Mouse (Mus musculus) layer of hippocampus, postnatal 10 days (tissue): ENCODE data around the gene Olfr535. TPM values are rescaled to one million over a fixed set of nuclear protein-coding genes. Genes with fewer than 3 reads are reported as not detected.
"Not testable (repeated sequence)": the region's sequence is repeated elsewhere in the genome, so short reads cannot be mapped to it uniquely, and the experiment has no call there.

ENCODE experiments used
- DNase-seq, 2 experiments: peaks; one replicate each; pipeline ENCODE4 v3.0.0; 2021; ENCODE audit warnings: low spot score in 2 of 2
- long read RNA-seq: library from polyadenylated mRNA; stranded (forward); transcript quantifications from one replicate; pipeline ENCODE4 v2.0.0, GENCODE M21; 2023
- total RNA-seq, 2 experiments: library from RNA; stranded (reverse); gene quantifications; 2 replicates each; pipeline ENCODE4 v1.2.3; 2021

The Olfr535 gene
- total RNA-seq = not detected
- long read RNA-seq = 0 reads

DNA sequence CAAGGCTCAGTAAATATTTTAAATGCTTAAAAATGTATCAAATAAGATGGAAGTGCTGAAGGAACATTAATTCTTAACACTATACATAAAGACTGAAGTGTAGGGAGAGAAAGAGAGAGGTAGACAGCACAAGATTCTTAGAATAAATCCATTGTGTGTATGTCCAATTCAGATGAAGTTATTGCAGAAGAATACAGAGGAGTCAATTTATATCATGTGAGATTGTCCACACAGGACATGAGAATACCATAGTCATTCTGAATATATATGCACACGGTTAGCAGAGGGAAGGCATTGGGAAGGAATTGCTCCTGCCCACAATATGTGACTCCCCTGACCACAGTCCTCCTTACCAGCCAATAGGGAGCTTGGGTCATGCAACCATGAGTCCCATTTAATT lies at the start of gene Olfr535:
Olfr535 (plus strand) TSS at position 301 of the 400 bp plus-strand sequence.
- no peak for DNase-seq

DNA sequence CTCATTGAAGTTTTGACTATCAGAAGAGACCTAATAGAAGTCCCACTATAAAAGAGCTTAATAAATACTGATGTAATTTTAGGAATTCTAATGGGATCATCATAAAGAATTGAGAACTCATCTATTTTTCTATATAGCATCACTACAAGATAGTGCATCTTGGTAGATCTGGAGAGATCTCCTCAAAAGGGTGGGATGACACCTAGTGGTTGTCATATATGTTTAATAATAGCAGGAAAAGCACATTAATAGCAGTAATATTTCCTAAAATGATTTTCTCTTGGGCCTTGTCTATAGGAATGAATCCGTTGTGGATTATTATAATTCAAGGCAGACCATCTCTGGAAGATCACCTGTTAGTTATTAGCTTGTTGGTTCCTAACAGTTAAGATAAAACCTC lies 40.9 kb upstream of the Olfr535 start:
- DNase-seq = no peak

DNA sequence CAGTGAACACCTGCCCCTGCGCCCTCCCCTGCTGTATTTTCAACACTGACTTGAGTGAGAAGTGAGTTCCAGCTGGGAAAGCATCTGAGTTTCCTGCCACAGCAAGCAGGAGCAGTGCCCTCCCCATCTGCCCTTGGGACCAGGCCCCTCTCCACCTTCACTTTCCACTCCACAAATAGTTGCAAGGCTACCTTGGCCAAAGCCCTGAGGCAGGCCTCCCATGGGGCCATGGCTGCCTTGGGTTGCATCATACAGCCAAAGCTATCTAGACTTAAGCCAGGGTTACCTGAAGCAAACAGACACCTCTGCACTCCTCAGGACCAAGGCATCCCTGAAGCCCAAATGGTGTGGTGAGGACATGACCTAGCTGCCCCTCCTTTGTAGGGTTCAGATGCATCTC lies 20.9 kb upstream of the Olfr535 start, which contains the start of gene Olfr533:
Olfr533 (plus strand) TSS at position 301 of the 400 bp plus-strand sequence.
- DNase-seq = not testable (repeated sequence)

DNA sequence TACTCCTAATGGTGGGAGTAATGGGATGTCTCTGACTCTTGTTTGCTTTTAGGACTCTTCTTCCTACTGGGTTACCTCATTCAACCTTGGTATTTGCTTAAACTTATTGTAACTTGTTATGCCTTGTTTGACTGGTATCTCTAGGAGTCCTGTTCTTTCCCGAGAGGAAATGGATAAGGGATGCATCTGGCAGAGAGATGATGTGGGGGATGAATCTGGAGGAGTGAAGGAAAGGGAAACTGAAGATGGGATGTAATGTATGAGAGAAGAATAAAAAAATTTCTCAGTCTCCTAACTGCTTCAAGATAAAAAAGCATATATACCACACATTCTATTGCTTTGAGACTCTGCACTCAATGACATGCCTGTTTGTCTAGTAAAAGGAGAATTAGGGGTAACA lies 6.1 kb upstream of the Olfr535 start:
- no peak for DNase-seq

DNA sequence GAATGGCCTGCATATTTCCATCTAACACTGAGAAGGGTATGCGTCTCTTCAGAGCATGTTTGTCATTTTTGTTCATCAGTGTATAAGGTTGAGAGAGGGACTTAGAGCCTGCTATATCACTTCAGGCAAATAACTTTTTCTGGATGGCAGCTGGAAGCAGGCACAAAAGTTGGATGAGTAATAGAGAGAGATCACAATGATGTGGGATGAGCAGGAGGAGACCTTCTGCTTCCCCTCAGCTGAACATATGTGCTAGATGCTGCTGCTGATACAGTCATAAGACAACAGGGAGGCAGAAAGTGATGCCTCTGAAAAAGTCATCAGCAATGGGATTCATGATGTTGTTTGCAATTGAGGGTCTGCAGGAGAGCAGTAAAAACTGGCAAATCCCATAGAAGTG lies 5.3 kb upstream of the Olfr535 start:
- peak; percentile 13 to 24 for DNase-seq

DNA sequence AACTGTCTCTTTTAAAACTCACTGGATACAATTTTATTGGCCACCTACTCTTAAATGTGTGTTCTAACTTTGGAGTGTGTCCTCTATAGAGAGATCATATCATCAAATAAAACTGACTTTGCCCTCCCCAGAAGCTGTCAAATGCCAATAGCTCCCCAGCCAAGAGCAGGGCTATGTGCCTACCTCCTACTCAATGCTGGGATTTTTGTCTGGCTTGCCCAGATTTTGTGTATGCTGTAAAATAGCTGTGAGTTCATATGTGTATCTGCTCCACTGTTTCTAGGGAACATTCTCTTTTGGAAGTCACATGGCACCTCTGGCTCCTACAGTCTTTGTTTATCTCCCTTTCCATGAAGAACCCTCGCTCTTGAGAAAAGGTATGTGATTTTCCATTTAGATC lies 5.0 kb downstream of the Olfr535 start:
- DNase-seq = no peak

DNA sequence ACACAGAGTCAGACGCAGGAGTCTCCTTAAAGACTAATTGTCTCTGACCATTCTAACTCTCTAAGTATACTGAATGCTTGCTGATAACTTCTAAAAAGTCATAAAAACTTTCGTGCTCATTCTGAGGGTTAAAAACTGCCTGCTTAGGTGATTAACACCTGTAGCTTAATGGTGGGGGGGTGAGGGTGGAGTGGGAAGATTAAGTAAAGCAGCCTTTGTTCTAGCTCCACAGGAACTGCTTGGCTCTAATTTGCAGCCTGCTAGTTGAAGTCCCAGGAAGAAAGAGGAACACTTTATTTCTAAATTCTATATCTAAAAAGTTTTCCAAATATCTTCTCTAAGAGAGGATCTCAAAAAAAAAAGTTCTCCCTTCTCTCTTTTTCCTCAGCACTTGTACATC lies 10.2 kb downstream of the Olfr535 start:
- no peak for DNase-seq

DNA sequence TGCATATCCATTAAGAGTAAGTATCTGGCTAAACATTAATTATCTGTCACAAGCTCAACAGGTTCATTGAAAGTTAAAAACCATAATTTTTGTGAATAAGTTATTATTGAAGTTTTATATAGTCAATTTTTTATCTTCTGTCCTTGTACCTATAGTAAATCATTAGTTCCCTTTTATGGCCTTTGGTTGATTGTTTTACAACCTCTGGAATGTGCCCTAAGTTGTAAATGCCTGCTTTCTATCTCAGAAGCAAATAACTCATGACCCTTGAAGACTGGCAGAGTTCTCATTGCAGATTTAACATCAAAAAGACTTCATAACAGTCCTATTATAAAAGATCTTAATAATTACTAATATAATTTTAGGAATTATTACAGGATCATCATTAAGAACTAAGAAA lies 10.7 kb downstream of the Olfr535 start:
- DNase-seq = no peak

DNA sequence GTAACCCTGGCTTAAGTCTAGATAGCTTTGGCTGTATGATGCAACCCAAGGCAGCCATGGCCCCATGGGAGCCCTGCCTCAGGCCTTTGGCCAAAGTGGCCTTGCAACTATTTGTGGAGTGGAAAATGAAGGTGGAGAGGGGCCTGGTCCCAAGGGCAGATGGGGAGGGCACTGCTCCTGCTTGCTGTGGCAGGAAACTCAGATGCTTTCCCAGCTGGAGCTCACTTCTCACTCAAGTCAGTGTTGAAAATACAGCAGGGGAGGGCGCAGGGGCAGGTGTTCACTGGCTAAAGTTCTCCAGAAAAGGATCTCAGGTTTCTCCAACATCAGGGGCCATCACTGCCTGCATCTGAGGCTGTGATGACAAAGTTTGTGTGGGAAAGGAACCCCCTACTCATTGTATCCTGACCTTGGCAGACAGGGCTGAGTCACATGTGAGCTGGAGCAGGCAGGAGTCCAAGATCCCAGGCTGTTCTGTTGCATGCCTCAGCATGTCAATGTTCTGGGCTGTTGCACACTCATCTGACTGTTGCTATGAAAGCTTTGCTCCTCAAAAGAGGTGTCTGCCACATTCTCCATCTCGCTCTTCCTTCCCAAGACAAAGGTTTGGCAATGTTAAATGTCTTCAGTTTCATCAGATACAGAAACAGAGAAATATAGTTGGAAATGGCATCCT lies 23.5 kb downstream of the Olfr535 start, which contains the start of gene Olfr536:
Olfr536 (minus strand) TSS at position 51 of the 676 bp plus-strand sequence.
- peak; percentile 38 to 41 for DNase-seq

DNA sequence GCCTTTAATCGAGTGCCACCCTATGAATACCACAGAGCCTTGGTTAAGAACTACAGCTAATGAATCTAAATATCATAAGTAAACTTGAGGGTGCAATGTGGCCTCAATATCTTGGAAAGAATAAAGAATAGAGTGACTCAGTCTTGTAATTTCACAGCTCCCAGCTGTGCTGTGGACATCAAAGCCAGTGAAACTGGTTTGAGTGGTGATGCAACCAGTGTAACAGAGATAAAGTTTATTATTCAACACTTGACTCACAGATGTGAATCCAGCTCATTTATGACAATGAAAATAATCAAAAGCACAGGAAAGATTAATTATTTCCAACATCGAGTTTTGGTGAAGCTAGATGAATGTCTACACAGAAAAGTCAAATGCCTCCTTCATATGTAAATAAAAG lies 55.7 kb downstream of the Olfr535 start:
- no peak for DNase-seq

Other genes with a start within 250 kb of the Olfr535 start
- gene 5830411N06Rik, start 236.9 kb upstream of the Olfr535 start, total RNA-seq = under 1 TPM; 0.18 to 0.20 TPM
- not detected for gene Olfr525, start 163.4 kb upstream of the Olfr535 start, total RNA-seq
- gene Olfr527, start 150.2 kb upstream of the Olfr535 start, total RNA-seq = not detected
- not detected for gene Olfr60, start 122.5 kb upstream of the Olfr535 start, total RNA-seq
- not detected for gene Olfr530, start 107.9 kb upstream of the Olfr535 start, total RNA-seq
- not detected for gene Olfr531, start 81.3 kb upstream of the Olfr535 start, total RNA-seq
- not detected for gene Olfr532, start 62.6 kb upstream of the Olfr535 start, total RNA-seq
- not detected for gene Olfr533, start 20.8 kb upstream of the Olfr535 start, total RNA-seq
- not detected for gene Olfr536, start 23.2 kb downstream of the Olfr535 start, total RNA-seq
- not detected for gene Olfr538, start 83.7 kb downstream of the Olfr535 start, total RNA-seq
- under 1 TPM; 0.09 to 0.18 TPM for gene Olfr46, start 117.1 kb downstream of the Olfr535 start, total RNA-seq
- not detected for gene Olfr61, start 144.8 kb downstream of the Olfr535 start, total RNA-seq
- gene Olfr53, start 162.2 kb downstream of the Olfr535 start, total RNA-seq = not detected
- gene Olfr539, start 175.7 kb downstream of the Olfr535 start, total RNA-seq = under 1 TPM; 0.09 to 0.14 TPM
- gene Olfr45, start 197.7 kb downstream of the Olfr535 start, total RNA-seq = under 1 TPM in 1 of 2 experiments, not detected in 1; 0.11 TPM
- gene Olfr541, start 213.1 kb downstream of the Olfr535 start, total RNA-seq = not detected